Comparison of ENCODE assay signal across 17 mouse cellular contexts in genomic region chr2:118766041-118767033, GRCm38 (mm10). TPM values are rescaled to one million over a fixed set of nuclear protein-coding genes. Genes with fewer than 3 reads are reported as not detected.
DNase-seq lines count a peak whose midpoint lies in the region; ATAC-seq and TF ChIP-seq lines count a peak whose summit lies in the region.
"Had no signal": no experiment of that assay in that cellular context is flagged by ENCODE, and none has a peak within 500 bp of the region (broad histone marks: within the 10 kb centered on the region; RNA-seq: fewer than 3 reads in every experiment).

No protein-coding gene starts in this region.

- H3K9me3 ChIP-seq in lung, postnatal 0 days (ENCODE audit: low read length), result no peaks in the 10 kb centered on the region
- H3K9me3 ChIP-seq in forebrain, embryonic 10.5 days, result no peaks in the 10 kb centered on the region
- H3K9me3 ChIP-seq: embryonic facial prominence, embryonic 13.5 days; intestine, embryonic 15.5 days had no signal

- H3K4me3 ChIP-seq in heart, adult 2 months, result no peak overlapping the region
- H3K4me3 ChIP-seq in lung, postnatal 0 days (ENCODE audit: low read depth, low read length), result no peak overlapping the region
- H3K4me3 ChIP-seq in forebrain, embryonic 10.5 days, result no peak overlapping the region
- H3K4me3 ChIP-seq: embryonic facial prominence, embryonic 13.5 days; intestine, embryonic 15.5 days; limb, embryonic 13.5 days had no signal

- no peak for TF ChIP-seq EP300 in heart, adult 2 months (IDR thresholded peaks at IDR 0.05; ENCODE audit: insufficient read depth, low read depth, low read length)
- TF ChIP-seq EP300 in lung, postnatal 0 days (IDR thresholded peaks at IDR 0.05), result peak; percentile 66; the same call in 1 of the 2 replicates

- DNase-seq in heart, adult 2 months, result no peak
- no peak for DNase-seq in heart, postnatal 36 days
- peak; percentile 86 for DNase-seq in 3134 (ENCODE audit: extremely low read depth, insufficient read length, low spot score)
- peak; percentile 50 for DNase-seq in Muller cell, postnatal 12 days (ENCODE audit: inconsistent ontology term)
- no peak for DNase-seq in lung, postnatal 0 days (ENCODE audit: low spot score)
- no peak for DNase-seq in thymus, postnatal 4 days
- no peak for DNase-seq in forebrain, embryonic 10.5 days (ENCODE audit: extremely low spot score, low spot score)
- no peak for DNase-seq in urinary bladder, postnatal 4 days (ENCODE audit: low spot score in 2 of 2)
- DNase-seq: forebrain, postnatal 0 days; thymus, adult 2 months had no signal

- ATAC-seq in lung, postnatal 0 days, result peak; percentile 11
- ATAC-seq: forebrain, postnatal 0 days had no signal

- TF ChIP-seq POLR2A in heart, adult 2 months (IDR thresholded peaks at IDR 0.05; ENCODE audit: insufficient read depth, low read depth, low read length), result no peak

- intact Hi-C loops in heart, adult 2 months (cut with DNase I), result loop anchor here (10.0 kb wide), 1 partner anchor 418 kb away; no protein-coding TSS in a partner anchor
- intact Hi-C loops in heart, postnatal 36 days (cut with DNase I), result no loop called here

- 62% methylated on average over 10 of the region's 10 CpGs for WGBS in heart, adult 2 months
- 52% methylated on average over 10 of the region's 10 CpGs for WGBS in lung, postnatal 0 days
- 77% methylated on average over 10 of the region's 10 CpGs for WGBS in forebrain, embryonic 10.5 days

- H3K27ac ChIP-seq in heart, adult 2 months, result no peak overlapping the region
- peak overlapping the region; percentile 26; the same call in 1 of the 2 replicates for H3K27ac ChIP-seq in lung, postnatal 0 days (ENCODE audit: low read length)
- no peak overlapping the region for H3K27ac ChIP-seq in forebrain, embryonic 10.5 days
- H3K27ac ChIP-seq: embryonic facial prominence, embryonic 13.5 days; intestine, embryonic 15.5 days; limb, embryonic 13.5 days had no signal

- no peaks in the 10 kb centered on the region for H3K79me2 ChIP-seq in heart, adult 2 months (replicated peaks; ENCODE audit: control insufficient read depth, insufficient read depth, low read length)

- H3K4me2 ChIP-seq in lung, postnatal 0 days (replicated peaks; ENCODE audit: low read depth, low read length), result no peak overlapping the region
- H3K4me2 ChIP-seq: embryonic facial prominence, embryonic 13.5 days; intestine, embryonic 15.5 days; limb, embryonic 13.5 days had no signal

- H3K27me3 ChIP-seq in heart, adult 2 months (ENCODE audit: control insufficient read depth, insufficient read depth, low read length), result no peaks in the 10 kb centered on the region
- no peaks in the 10 kb centered on the region for H3K27me3 ChIP-seq in lung, postnatal 0 days (replicated peaks; ENCODE audit: insufficient read depth, low read length)
- peaks cover 31% of the 10 kb centered on the region for H3K27me3 ChIP-seq in forebrain, embryonic 10.5 days (ENCODE audit: poor library complexity, severe bottlenecking)
- H3K27me3 ChIP-seq: embryonic facial prominence, embryonic 13.5 days; intestine, embryonic 15.5 days had no signal

- peak; percentile 33 for TF ChIP-seq CTCF in heart, adult 2 months (IDR thresholded peaks at IDR 0.05)
- TF ChIP-seq CTCF in lung, postnatal 0 days (IDR thresholded peaks at IDR 0.05), result peak; percentile 50

- no peaks in the 10 kb centered on the region for H3K36me3 ChIP-seq in heart, adult 2 months (ENCODE audit: control insufficient read depth, insufficient read depth, low read length)
- H3K36me3 ChIP-seq in lung, postnatal 0 days (ENCODE audit: insufficient read depth, low read length), result no peaks in the 10 kb centered on the region
- H3K36me3 ChIP-seq in forebrain, embryonic 10.5 days (replicated peaks), result no peaks in the 10 kb centered on the region
- H3K36me3 ChIP-seq: embryonic facial prominence, embryonic 13.5 days; intestine, embryonic 15.5 days; limb, embryonic 13.5 days had no signal

- peaks cover 12% of the 10 kb centered on the region for H3K4me1 ChIP-seq in heart, adult 2 months (ENCODE audit: control insufficient read depth, insufficient read depth, low read length)
- H3K4me1 ChIP-seq in lung, postnatal 0 days (ENCODE audit: insufficient read depth, low read depth, low read length), result peaks cover 31% of the 10 kb centered on the region
- peaks cover 31% of the 10 kb centered on the region for H3K4me1 ChIP-seq in forebrain, embryonic 10.5 days

- H3K9ac ChIP-seq in heart, adult 2 months (ENCODE audit: low read depth, low read length), result no peak overlapping the region
- no peak overlapping the region for H3K9ac ChIP-seq in lung, postnatal 0 days (replicated peaks; ENCODE audit: low read depth)
- H3K9ac ChIP-seq: embryonic facial prominence, embryonic 13.5 days; forebrain, postnatal 0 days; intestine, embryonic 15.5 days; limb, embryonic 13.5 days had no signal

RNA-seq across cellular contexts. Expression of gene Ccdc9b, which starts 3.9 kb away (rescaled TPM):
- 10 to 100 TPM; 24.3 to 26.4 TPM for total RNA-seq in heart, adult 2 months (2021)
- 15.1 and 21.7 TPM in 2 replicates for polyA plus RNA-seq in heart, adult 2 months (2012; rRNA removed)
- total RNA-seq in heart, postnatal 36 days (2021), result 10 to 100 TPM; 24.1 to 28.3 TPM
- 4.3 and 4.7 TPM in 2 replicates for polyA plus RNA-seq in lung, postnatal 0 days (2015; fragmentation: Nextera tagmentation; extraction: Ambion mirVana)
- polyA plus RNA-seq in forebrain, embryonic 10.5 days (2016; fragmentation: Nextera tagmentation; extraction: Ambion mirVana), result 0.53 and 0.64 TPM in 2 replicates

RNA-seq across cellular contexts. Expression of gene Phgr1, which starts 6.2 kb away (rescaled TPM):
- not detected for total RNA-seq in heart, adult 2 months (2021)
- polyA plus RNA-seq in heart, adult 2 months (2012; rRNA removed), result not detected in 2 replicates
- total RNA-seq in heart, postnatal 36 days (2021), result not detected
- 11.9 and 13.6 TPM in 2 replicates for polyA plus RNA-seq in lung, postnatal 0 days (2015; fragmentation: Nextera tagmentation; extraction: Ambion mirVana)
- not detected in 2 replicates for polyA plus RNA-seq in forebrain, embryonic 10.5 days (2016; fragmentation: Nextera tagmentation; extraction: Ambion mirVana)
- total RNA-seq: forebrain, postnatal 0 days; heart, postnatal 10 days; layer of hippocampus, adult 8-10 months; megakaryocyte-erythroid progenitor cell, adult 5-6 weeks had no signal
- polyA plus RNA-seq: brain, embryonic 14.5 days; embryonic facial prominence, embryonic 13.5 days; forebrain, postnatal 0 days; limb, embryonic 13.5 days had no signal

RNA-seq across cellular contexts. Expression of gene Disp2, which starts 13.2 kb away (rescaled TPM):
- under 1 TPM in 1 of 2 experiments, not detected in 1; 0.11 TPM for total RNA-seq in heart, adult 2 months (2021)
- polyA plus RNA-seq in heart, adult 2 months (2012; rRNA removed), result 0.39 and 0.53 TPM in 2 replicates
- under 1 TPM; 0.03 to 0.06 TPM for total RNA-seq in heart, postnatal 36 days (2021)
- 0.95 and 1.1 TPM in 2 replicates for polyA plus RNA-seq in lung, postnatal 0 days (2015; fragmentation: Nextera tagmentation; extraction: Ambion mirVana)
- polyA plus RNA-seq in forebrain, embryonic 10.5 days (2016; fragmentation: Nextera tagmentation; extraction: Ambion mirVana), result 1.0 and 1.2 TPM in 2 replicates
- total RNA-seq: megakaryocyte-erythroid progenitor cell, adult 5-6 weeks had no signal

RNA-seq across cellular contexts. Expression of gene Inafm2, which starts 20.8 kb away (rescaled TPM):
- total RNA-seq in heart, adult 2 months (2021), result 10 to 100 TPM; 31.8 to 34.9 TPM
- 8.8 and 16.3 TPM in 2 replicates for polyA plus RNA-seq in heart, adult 2 months (2012; rRNA removed)
- total RNA-seq in heart, postnatal 36 days (2021), result 10 to 100 TPM; 27.2 to 29.6 TPM
- 34.5 and 35.9 TPM in 2 replicates for polyA plus RNA-seq in lung, postnatal 0 days (2015; fragmentation: Nextera tagmentation; extraction: Ambion mirVana)
- polyA plus RNA-seq in forebrain, embryonic 10.5 days (2016; fragmentation: Nextera tagmentation; extraction: Ambion mirVana), result 19.8 and 21.7 TPM in 2 replicates

RNA-seq across cellular contexts. Expression of gene Plcb2, which starts 38.1 kb away (rescaled TPM):
- total RNA-seq in heart, adult 2 months (2021), result 1 to 10 TPM; 2.5 to 2.6 TPM
- 2.4 and 2.7 TPM in 2 replicates for polyA plus RNA-seq in heart, adult 2 months (2012; rRNA removed)
- 1 to 10 TPM; 1.9 to 2.7 TPM for total RNA-seq in heart, postnatal 36 days (2021)
- 1.6 TPM in 2 replicates for polyA plus RNA-seq in lung, postnatal 0 days (2015; fragmentation: Nextera tagmentation; extraction: Ambion mirVana)
- polyA plus RNA-seq in forebrain, embryonic 10.5 days (2016; fragmentation: Nextera tagmentation; extraction: Ambion mirVana), result 0.38 and 0.46 TPM in 2 replicates

Comparison
In these comparisons a context has a peak if more than half of its experiments do, and no peak if none do; other contexts are left out.
1. DNase-seq: peak in 3134 (single experiment) and Muller cell, postnatal 12 days (single experiment); none in heart, adult 2 months (0 of 2), heart, postnatal 36 days (0 of 2), lung, postnatal 0 days (single experiment), thymus, postnatal 4 days (single experiment), forebrain, embryonic 10.5 days (single experiment) and urinary bladder, postnatal 4 days (0 of 2).
2. RNA of gene Phgr1, which starts 6.2 kb away (polyA plus RNA-seq): 11.9 to 13.6 TPM in lung, postnatal 0 days; not detected in heart, adult 2 months and not detected in forebrain, embryonic 10.5 days; every median in the first group is over 10 times any median in the second.